In genomic region chr13:99236222-99236621, GRCm38 (mm10) we compare ENCODE assay signal across 16 mouse cellular contexts. TPM values are rescaled to one million over a fixed set of nuclear protein-coding genes. Genes with fewer than 3 reads are reported as not detected.
A peak's percentile ranks its signal among the peaks of the same experiment; 100 is the strongest.
DNase-seq lines count a peak whose midpoint lies in the region; ATAC-seq and TF ChIP-seq lines count a peak whose summit lies in the region.
"Had no signal": no experiment of that assay in that cellular context is flagged by ENCODE, and none has a peak within 500 bp of the region (broad histone marks: within the 10 kb centered on the region; RNA-seq: fewer than 3 reads in every experiment).

No protein-coding gene starts in this region.

- no peaks in the 10 kb centered on the region for H3K79me2 ChIP-seq in myocyte (ENCODE audit: control insufficient read depth, insufficient read depth)

- H3K4me3 ChIP-seq in heart, embryonic 11.5 days (ENCODE audit: low read depth, low read length), result no peak overlapping the region
- H3K4me3 ChIP-seq in kidney, embryonic 15.5 days (replicated peaks), result no peak overlapping the region
- H3K4me3 ChIP-seq in midbrain, embryonic 10.5 days, result no peak overlapping the region
- no peak overlapping the region for H3K4me3 ChIP-seq in midbrain, embryonic 11.5 days (ENCODE audit: low read depth, low read length)
- H3K4me3 ChIP-seq in myocyte, result no peak overlapping the region
- H3K4me3 ChIP-seq: forebrain, embryonic 15.5 days; hindbrain, embryonic 15.5 days had no signal

- no peak for DNase-seq in heart, adult 11 months
- DNase-seq in kidney, postnatal 4 days, result no peak
- DNase-seq in midbrain, embryonic 10.5 days (ENCODE audit: low spot score), result no peak
- DNase-seq in midbrain, embryonic 11.5 days (ENCODE audit: low spot score, missing footprints), result no peak
- DNase-seq: cerebellum, adult 11-12 months; gastrocnemius, postnatal 14 days; left cerebral cortex, postnatal 4 days; lung, adult 2 months; midbrain, embryonic 14.5 days; spleen, adult 18-20 months had no signal

- ATAC-seq in heart, embryonic 11.5 days (replicated peaks; ENCODE audit: insufficient number of reproducible peaks, low FRiP score, low TSS enrichment), result no peak
- no peak for ATAC-seq in kidney, embryonic 15.5 days (replicated peaks; ENCODE audit: low FRiP score)
- ATAC-seq in midbrain, embryonic 11.5 days (ENCODE audit: low FRiP score), result no peak
- no peak for ATAC-seq in megakaryocyte, adult 5-6 weeks (ENCODE audit: poor library complexity, severe bottlenecking)
- ATAC-seq: forebrain, embryonic 15.5 days had no signal

- peaks cover 32% of the 10 kb centered on the region for H3K4me1 ChIP-seq in heart, embryonic 11.5 days (ENCODE audit: control insufficient read depth, insufficient read depth, low read length)
- peaks cover 58% of the 10 kb centered on the region for H3K4me1 ChIP-seq in kidney, embryonic 15.5 days
- peaks cover 25% of the 10 kb centered on the region for H3K4me1 ChIP-seq in midbrain, embryonic 10.5 days
- H3K4me1 ChIP-seq in midbrain, embryonic 11.5 days (ENCODE audit: control insufficient read depth, insufficient read depth, low read length), result peaks cover 12% of the 10 kb centered on the region

- no peak overlapping the region for H3K4me2 ChIP-seq in heart, embryonic 11.5 days
- no peak overlapping the region for H3K4me2 ChIP-seq in kidney, embryonic 15.5 days
- no peak overlapping the region for H3K4me2 ChIP-seq in midbrain, embryonic 11.5 days
- H3K4me2 ChIP-seq in myocyte (ENCODE audit: low read depth), result no peak overlapping the region
- H3K4me2 ChIP-seq: forebrain, embryonic 15.5 days; hindbrain, embryonic 15.5 days had no signal

- 0 out of 2 replicates have a peak overlapping the region, but pooled peaks have one; percentile 0 for H3K27ac ChIP-seq in heart, embryonic 11.5 days (ENCODE audit: low read depth, low read length)
- peak overlapping the region; percentile 94 for H3K27ac ChIP-seq in kidney, embryonic 15.5 days
- peak overlapping the region; percentile 50; the same call in 1 of the 2 replicates for H3K27ac ChIP-seq in midbrain, embryonic 10.5 days (replicated peaks)
- no peak overlapping the region for H3K27ac ChIP-seq in midbrain, embryonic 11.5 days (ENCODE audit: low read depth, low read length)
- H3K27ac ChIP-seq: forebrain, embryonic 15.5 days; hindbrain, embryonic 15.5 days had no signal

- no peak for TF ChIP-seq POLR2A in myocyte (IDR thresholded peaks at IDR 0.05; ENCODE audit: insufficient read length, low read depth)

- no peaks in the 10 kb centered on the region for H3K9me3 ChIP-seq in heart, embryonic 11.5 days (replicated peaks; ENCODE audit: control insufficient read depth, low read length)
- no peaks in the 10 kb centered on the region for H3K9me3 ChIP-seq in kidney, embryonic 15.5 days (replicated peaks)
- no peaks in the 10 kb centered on the region for H3K9me3 ChIP-seq in midbrain, embryonic 10.5 days (replicated peaks)
- no peaks in the 10 kb centered on the region for H3K9me3 ChIP-seq in midbrain, embryonic 11.5 days (ENCODE audit: control insufficient read depth, low read length)
- H3K9me3 ChIP-seq: forebrain, embryonic 15.5 days; hindbrain, embryonic 15.5 days had no signal

- H3K9ac ChIP-seq in heart, embryonic 11.5 days (ENCODE audit: low read depth, low read length), result no peak overlapping the region
- H3K9ac ChIP-seq in kidney, embryonic 15.5 days, result no peak overlapping the region
- no peak overlapping the region for H3K9ac ChIP-seq in midbrain, embryonic 11.5 days (ENCODE audit: low read length)
- H3K9ac ChIP-seq: forebrain, embryonic 15.5 days; hindbrain, embryonic 15.5 days had no signal

- whole genome bisulfite sequencing in heart, embryonic 11.5 days (ENCODE audit: insufficient replicate concordance), result 84% methylated on average over 2 of the region's 2 CpGs
- WGBS in kidney, embryonic 15.5 days, result 47% methylated on average over 2 of the region's 2 CpGs
- WGBS in midbrain, embryonic 10.5 days, result 72% methylated on average over 2 of the region's 2 CpGs
- 97% methylated on average over 2 of the region's 2 CpGs for WGBS in midbrain, embryonic 11.5 days

- H3ac ChIP-seq in myocyte (ENCODE audit: control insufficient read depth, insufficient read length), result no peak overlapping the region

- H3K27me3 ChIP-seq in heart, embryonic 11.5 days (ENCODE audit: control insufficient read depth, insufficient read depth, low read length), result no peaks in the 10 kb centered on the region
- H3K27me3 ChIP-seq in kidney, embryonic 15.5 days, result no peaks in the 10 kb centered on the region
- no peaks in the 10 kb centered on the region for H3K27me3 ChIP-seq in midbrain, embryonic 10.5 days (ENCODE audit: low read depth, poor library complexity, severe bottlenecking)
- no peaks in the 10 kb centered on the region for H3K27me3 ChIP-seq in midbrain, embryonic 11.5 days (ENCODE audit: control insufficient read depth, insufficient read depth, low read length)
- no peaks in the 10 kb centered on the region for H3K27me3 ChIP-seq in myocyte (ENCODE audit: control insufficient read depth, insufficient read depth, insufficient read length)
- H3K27me3 ChIP-seq: forebrain, embryonic 15.5 days; hindbrain, embryonic 15.5 days had no signal

- H3K36me3 ChIP-seq in heart, embryonic 11.5 days (ENCODE audit: control insufficient read depth, insufficient read depth, low read length), result no peaks in the 10 kb centered on the region
- no peaks in the 10 kb centered on the region for H3K36me3 ChIP-seq in kidney, embryonic 15.5 days
- no peaks in the 10 kb centered on the region for H3K36me3 ChIP-seq in midbrain, embryonic 10.5 days
- no peaks in the 10 kb centered on the region for H3K36me3 ChIP-seq in midbrain, embryonic 11.5 days (ENCODE audit: control insufficient read depth, insufficient read depth, low read length)
- H3K36me3 ChIP-seq in myocyte (ENCODE audit: control insufficient read depth, insufficient read depth), result no peaks in the 10 kb centered on the region
- H3K36me3 ChIP-seq: forebrain, embryonic 15.5 days; hindbrain, embryonic 15.5 days had no signal

TF ChIP-seq in myocyte, 11 proteins besides CTCF, POLR2A, EP300 and RAD21:
- TF ChIP-seq TCF12 (IDR thresholded peaks at IDR 0.05; ENCODE audit: insufficient read depth, poor library complexity, severe bottlenecking), result no peak
- TF ChIP-seq CEBPB (IDR thresholded peaks at IDR 0.05; ENCODE audit: insufficient read depth, poor library complexity, severe bottlenecking), result no peak
- no peak for TF ChIP-seq MAX (IDR thresholded peaks at IDR 0.05; ENCODE audit: low read depth)
- TF ChIP-seq TCF3 (IDR thresholded peaks at IDR 0.05; ENCODE audit: insufficient read length, low read depth), result no peak
- no peak for TF ChIP-seq POLR2AphosphoS2 (IDR thresholded peaks at IDR 0.05; ENCODE audit: insufficient read length, low read depth)
- no peak for TF ChIP-seq USF1 (IDR thresholded peaks at IDR 0.05; ENCODE audit: low read depth)
- TF ChIP-seq MYOG (IDR thresholded peaks at IDR 0.05; ENCODE audit: control insufficient read depth in 1 of 3, insufficient read depth in 1 of 3, insufficient read length in 2 of 3, low read depth in 2 of 3), result peak in 1 of 3 experiments; percentile 54
- TF ChIP-seq SRF (IDR thresholded peaks at IDR 0.05; ENCODE audit: control insufficient read depth, insufficient read length, low read depth), result no peak
- no peak for TF ChIP-seq REST (IDR thresholded peaks at IDR 0.05; ENCODE audit: insufficient read depth, insufficient read length)
- no peak for TF ChIP-seq E2F4 (IDR thresholded peaks at IDR 0.05; ENCODE audit: insufficient read depth)
- peak in 2 of 3 experiments; percentile 27 to 53 for TF ChIP-seq MYOD1 (IDR thresholded peaks at IDR 0.05; ENCODE audit: control insufficient read depth in 1 of 3, insufficient read length in 2 of 3, low read depth in 2 of 3)

RNA-seq across cellular contexts. Expression of gene Zfp366, which starts 51.6 kb away (rescaled TPM):
- 0.11 and 0.25 TPM in 2 replicates for polyA plus RNA-seq in heart, embryonic 11.5 days (2014; fragmentation: Nextera tagmentation; extraction: Ambion mirVana)
- 0.99 and 1.1 TPM in 2 replicates for polyA plus RNA-seq in kidney, embryonic 15.5 days (2015; fragmentation: Nextera tagmentation; extraction: Ambion mirVana)
- polyA plus RNA-seq in midbrain, embryonic 10.5 days (2016; fragmentation: Nextera tagmentation; extraction: Ambion mirVana), result 0.37 and 0.44 TPM in 2 replicates
- polyA plus RNA-seq in midbrain, embryonic 11.5 days (2014; fragmentation: Nextera tagmentation; extraction: Ambion mirVana), result 0.75 and 0.87 TPM in 2 replicates
- 0.01 TPM for polyA plus RNA-seq in myocyte (2012; fragmentation: generic; extraction: Trizol)
- total RNA-seq in megakaryocyte, adult 5-6 weeks (2015), result 0.21 and 0.69 TPM in 2 replicates
- total RNA-seq in megakaryocyte, adult 5-6 weeks (2017), result 0.04 and 0.08 TPM in 2 replicates
